Mouse (Mus musculus) heart, postnatal 25 days (tissue): ENCODE results near the gene Dock1. TPM values are rescaled to one million over a fixed set of nuclear protein-coding genes. Genes with fewer than 3 reads are reported as not detected.

Source experiments
- DNase-seq: peaks from one replicate; pipeline ENCODE4 v3.0.0; 2022; ENCODE audit warnings: low spot score
- intact Hi-C: fragments of 180-260 bp; cut with DNase I; formaldehyde crosslinking; loops from one replicate; pipeline ENCODE4 v1.15.1; 2025
- total RNA-seq, 2 experiments: library from RNA; stranded (reverse); gene quantifications; 2 replicates each; pipeline ENCODE4 v1.2.3; 2021

Dock1 gene
- total RNA-seq, 2 experiments from 2014 or later: 23.7 to 27.7 TPM

DNA sequence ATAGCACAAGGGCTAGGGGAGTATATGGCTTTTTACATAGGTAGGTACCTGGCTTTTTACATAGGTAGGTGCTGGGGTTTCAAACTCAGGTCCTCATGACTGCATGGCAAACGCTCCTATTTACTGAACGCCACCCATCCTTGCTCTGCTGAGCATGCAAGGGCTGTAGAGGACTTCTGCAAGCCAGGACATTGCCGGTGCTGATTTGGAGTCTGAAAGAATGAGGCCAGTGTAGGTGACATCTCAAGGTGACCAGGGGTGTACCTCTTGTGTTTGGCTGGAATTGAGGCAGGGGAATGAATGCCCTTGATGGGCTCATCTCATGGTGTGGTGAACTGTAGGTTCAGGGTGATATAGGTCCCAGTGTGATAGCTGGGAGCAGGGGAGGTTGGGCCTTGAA is 20.4 kb downstream of the Dock1 start:
- intact Hi-C loops: no loop called here
- DNase-seq: no peak

DNA sequence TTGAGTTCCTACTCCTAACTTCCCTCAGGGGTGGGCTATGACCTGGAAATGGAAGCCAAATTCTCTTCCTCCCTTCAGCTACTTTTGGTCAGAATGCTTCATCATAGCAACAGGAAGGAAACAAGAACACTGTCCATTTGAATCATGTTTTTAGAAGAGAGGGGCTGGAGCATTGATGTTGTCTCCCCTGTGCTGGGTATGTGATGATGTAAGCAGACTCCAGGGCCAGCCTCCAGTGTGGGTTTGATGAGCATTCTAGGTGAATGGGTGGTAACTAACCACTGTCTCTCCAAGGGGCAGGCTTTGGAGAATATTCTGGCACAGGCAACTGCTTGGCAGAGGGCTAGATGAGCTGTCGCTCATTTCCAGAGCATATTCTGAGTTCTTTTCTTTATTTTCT is 22.9 kb downstream of the Dock1 start:
- intact Hi-C loops: no loop called here
- no peak for DNase-seq

DNA sequence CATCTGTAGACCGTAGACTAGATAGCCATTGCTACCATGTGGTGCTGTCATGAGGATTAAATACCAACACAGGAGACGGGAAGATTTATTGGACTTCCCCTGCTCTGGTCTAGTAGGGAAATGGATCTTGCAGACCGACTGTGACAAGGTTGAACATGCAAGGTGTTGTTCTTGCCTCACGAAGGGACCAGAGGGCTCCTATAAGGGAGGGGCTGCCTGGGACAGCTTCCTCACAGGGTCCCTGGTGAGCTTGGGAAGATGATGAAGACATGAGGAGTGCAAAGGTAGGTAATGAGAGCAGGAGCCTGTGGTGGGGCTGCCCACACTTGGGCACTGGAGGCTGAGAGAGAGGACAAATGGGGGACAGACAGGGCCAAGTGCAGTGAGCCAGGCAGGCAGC is 25.0 kb downstream of the Dock1 start:
- intact Hi-C loops: no loop called here
- DNase-seq: no peak

DNA sequence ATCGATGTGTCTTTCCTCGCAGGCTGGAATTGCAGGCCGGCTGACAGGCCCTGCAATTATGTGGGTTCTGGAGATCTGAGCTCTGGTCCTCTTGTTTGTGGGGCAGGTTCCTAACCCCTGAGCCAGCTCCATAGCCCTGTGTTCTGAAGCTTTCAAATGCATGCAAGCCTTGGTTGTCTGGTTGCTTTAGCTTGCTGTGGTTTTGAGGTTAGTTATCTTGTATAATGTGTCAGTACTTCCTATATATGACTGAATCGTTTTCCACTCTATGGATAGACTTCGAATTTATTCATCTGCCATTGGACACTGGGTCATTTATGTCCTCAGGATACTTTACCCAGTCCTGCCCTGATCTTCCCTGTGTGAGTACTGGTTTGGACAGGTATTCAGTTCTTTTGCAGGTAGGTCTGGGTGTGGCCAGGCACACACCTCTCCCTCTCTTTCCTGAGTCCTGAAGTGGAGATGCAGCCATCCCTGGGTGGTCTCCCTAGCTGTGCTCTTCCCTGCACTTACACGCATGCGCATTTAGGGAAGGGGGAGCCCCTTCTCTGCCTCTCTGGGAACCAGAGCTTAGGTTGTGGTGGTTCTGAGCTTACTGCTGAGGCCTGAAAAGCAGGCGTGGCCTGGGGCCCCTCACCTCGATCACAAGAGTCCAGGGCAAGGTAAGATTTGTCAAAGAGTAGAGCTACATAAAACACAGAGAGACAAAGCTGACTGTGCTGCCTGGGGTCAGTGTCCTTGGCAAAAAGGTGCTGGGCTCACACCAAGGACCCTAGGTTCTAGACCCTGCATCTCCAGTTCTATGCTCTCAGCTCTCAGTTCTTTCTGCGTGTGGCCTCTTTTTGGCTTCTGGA is 25.9 kb downstream of the Dock1 start:
- DNase-seq: no peak
- intact Hi-C loops: no loop called here

DNA sequence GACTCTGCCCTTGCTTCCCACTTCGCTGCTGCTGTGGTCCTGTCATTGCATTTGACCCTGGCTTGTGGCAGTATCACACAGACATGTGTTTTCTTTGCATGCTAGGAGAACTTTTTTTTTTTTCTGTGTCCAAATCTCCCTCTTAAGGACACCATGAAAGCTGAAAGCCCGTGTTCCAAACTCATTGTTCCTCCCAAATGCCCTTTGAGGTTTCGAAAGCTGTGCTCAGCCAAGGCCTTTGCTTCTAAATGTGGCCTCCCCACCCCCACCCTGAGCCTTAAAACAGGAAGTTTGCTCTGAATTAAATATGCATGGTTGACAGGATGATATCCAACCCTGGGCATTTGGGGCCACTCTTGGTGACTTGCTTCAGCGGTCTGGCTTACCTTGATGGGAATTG is 27.0 kb downstream of the Dock1 start:
- no peak for DNase-seq
- intact Hi-C loops: no loop called here

DNA sequence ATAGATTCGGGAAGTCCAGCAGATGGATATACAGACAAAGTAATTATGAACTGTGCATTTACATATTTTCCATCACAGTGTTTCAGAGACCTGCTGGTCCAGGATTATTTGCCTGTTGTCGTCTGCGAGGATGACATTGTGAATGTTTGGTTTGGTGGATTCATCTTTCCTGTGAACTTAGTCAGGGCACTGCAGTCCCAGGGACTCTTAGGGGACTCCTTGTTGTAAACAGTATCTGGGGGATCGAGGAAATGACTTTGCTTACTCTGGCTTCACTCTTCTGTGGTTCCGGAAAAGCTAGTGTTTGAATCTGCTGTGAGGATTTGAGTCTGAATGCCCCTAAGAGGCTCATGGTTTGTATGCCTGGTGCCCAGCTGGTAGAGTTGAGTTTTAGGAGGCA is 27.8 kb downstream of the Dock1 start:
- no peak for DNase-seq
- intact Hi-C loops: no loop called here

DNA sequence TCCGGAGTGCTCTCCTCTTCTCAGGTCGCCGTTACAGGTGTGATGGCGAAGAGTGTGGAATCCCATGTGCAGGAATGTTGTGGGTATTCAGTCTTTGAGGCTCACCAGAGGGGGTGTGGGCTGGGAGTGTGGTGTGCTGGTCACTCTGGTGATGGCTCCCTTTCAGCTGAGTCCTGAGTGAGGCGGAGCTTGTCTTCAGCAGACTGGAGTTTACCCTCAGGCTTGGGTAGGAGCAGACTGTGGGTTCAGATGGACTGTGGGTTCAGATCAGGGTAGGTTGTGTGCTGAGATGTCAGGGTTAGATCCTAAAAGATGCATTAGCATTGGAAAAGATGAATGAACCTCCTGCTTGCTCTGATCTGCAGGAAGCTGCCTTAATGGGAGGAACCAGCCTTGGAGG is 29.5 kb downstream of the Dock1 start:
- no peak for DNase-seq
- intact Hi-C loops: no loop called here

DNA sequence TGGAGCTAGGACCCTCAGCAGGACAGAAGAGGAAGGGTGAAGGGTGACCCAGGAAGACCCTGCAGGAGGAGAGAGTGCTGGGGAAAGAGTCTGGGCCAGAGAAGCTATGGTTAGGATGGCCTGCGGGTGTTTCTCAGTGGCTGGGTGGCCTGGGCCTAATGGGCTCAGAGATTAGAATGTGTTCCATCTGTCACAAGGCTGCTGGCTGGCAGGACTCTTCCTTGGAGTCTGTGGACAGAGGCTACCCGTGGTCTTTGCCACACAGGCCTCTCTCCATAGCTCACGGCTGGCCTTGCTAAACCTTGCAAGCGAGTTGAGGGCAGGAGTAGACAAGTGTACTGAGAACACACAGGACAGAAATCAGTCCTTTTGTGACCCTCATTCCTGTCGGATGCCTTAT is 32.0 kb downstream of the Dock1 start:
- intact Hi-C loops: no loop called here

DNA sequence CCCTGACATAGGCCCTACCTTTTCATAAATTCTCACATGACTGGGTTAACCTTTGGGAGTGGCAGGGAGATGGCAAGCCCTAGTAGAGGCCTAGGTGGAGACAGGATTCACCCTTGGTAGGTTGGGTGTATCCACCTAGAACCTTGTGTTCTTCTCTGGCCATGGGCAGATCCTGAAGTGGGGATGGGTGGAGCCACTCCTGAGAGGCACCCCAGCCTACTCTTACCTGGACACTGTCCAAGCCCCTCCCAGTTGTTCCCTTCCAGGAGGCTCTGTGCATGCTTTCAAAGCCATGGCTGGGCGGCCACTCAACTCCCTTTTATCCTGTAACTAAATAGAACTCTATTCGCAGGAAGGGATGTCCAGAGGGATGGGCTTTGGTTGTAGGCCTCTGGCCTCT is 33.2 kb downstream of the Dock1 start:
- intact Hi-C loops: no loop called here
- peak; percentile 16 for DNase-seq

More for the DNA sequence above, 32.0 kb downstream of the Dock1 start:
- no peak for DNase-seq

DNA sequence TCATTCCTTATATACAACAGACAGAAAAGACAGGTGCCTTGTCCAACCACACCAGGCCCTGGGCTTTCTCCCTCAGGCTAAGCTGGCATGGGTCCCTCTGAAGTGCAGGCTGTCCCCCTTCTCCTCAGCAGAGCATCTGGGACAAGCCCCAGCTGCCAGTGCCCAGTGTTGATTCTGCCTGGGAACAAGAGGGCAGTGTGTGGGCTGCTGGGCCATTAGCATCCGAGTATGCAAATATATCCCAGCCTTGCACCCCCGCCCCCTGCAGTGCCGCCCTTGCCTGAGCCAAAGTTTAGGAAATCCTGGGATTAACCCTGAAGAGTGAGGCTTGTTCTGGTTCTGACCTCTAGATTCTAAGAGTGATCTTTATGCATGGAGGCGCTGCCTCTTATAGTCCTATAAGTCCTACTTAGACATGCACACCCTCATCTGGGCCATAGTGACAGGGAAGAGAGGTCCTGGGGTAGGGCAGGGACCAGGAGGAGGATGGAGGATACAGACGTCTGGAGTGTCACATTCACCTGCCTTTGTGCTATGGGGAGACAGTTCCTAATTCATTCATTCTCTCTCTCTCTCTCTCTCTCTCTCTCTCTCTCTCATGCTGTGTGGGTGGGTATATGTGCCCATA is 38.9 kb downstream of the Dock1 start:
- DNase-seq: no peak
- intact Hi-C loops: no loop called here

DNA sequence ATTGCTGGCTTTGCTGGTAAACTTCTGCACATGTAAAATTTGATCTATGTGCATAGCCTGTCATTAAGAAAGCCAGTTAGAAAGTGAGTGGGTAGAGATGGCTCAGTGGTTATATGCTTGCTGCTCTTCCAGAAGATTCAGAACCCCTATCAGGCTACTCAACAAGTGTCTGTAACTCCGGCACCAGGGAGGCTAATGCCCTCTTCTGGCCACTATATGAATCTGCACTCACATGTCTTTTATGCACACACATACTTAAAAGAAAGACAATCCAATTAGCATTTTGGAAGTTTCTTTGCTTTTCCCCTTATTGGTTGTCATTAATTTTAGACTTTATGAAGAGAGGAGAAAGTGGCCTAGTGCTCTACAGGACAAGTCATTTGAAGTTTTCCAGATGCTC is 41.1 kb downstream of the Dock1 start:
- intact Hi-C loops: no loop called here
- DNase-seq: no peak

DNA sequence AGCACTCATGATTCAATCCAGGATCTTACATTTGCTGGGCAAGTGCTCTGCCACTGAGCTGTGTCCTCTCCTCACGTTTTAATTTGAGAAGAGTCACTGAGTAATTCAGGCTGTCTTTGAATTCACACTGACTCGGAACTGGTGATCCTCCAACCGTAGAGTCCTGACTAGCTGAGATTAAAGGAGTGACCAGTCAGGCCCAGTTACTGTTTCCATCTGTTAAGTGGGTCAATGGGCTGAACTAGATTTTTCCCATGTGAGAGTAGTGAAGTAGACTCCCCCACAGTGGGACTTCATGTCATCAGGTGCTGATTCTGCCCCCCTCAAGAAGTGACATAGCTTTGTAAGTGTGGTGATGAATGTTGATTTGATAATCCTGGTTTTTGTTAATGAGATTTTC is 49.0 kb downstream of the Dock1 start:
- intact Hi-C loops: no loop called here
- DNase-seq: no peak

DNA sequence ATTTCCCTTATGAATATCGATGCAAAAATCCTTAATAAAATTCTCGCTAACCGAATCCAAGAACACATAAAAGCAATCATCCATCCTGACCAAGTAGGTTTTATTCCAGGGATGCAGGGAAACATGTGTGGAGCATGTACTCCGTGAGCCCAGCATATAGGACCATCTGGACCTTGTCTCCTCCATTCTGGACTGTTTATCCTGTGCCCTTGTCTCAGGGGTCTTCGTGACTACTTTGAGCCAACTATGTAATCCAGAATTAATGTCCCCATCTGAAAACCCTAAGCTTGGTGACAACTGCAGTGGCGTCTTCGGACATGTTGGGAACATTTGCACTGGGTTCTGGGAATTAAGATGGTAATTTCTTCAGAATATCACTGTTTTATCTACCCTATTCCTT is 51.9 kb downstream of the Dock1 start:
- DNase-seq: no peak
- intact Hi-C loops: no loop called here

DNA sequence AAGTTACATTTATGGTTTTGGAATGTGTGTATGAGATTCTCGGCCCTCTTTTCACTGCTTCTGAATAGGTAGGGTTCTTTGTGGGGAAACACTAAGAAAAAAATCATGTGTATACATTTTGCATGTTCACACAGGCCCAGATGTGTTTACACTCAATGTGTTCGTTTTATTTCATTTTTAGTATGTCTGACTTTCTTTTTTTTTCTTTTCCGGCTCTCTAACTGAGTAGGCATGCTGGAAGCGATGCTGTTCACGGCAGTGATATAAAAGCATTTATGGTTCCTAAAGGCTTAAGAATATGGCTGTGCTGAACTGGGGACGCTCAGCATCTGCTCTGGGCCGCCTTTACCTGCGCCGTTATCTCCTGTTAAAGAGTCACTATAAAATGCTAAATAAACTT is 52.5 kb downstream of the Dock1 start:
- intact Hi-C loops: no loop called here
- DNase-seq: no peak

DNA sequence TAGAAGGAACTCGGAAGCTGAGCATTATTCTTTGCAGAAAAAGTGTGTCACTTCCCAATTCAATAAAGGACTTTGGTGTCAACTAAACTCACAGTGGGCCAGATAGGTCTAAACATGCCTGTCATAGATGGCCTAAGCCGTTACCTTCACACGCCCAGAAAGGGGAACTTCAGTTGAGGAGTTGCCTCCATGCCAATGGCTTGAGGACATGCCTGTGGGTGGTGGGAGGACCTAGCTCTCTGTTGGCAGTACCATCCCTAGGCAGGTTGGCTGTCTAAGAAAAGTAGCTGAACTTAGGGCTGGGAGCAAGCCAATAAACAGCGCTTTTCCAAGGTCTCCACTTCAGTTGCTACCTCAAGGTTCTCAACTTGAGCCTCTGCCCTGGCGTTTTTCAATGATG is 53.1 kb downstream of the Dock1 start:
- intact Hi-C loops: no loop called here
- no peak for DNase-seq

DNA sequence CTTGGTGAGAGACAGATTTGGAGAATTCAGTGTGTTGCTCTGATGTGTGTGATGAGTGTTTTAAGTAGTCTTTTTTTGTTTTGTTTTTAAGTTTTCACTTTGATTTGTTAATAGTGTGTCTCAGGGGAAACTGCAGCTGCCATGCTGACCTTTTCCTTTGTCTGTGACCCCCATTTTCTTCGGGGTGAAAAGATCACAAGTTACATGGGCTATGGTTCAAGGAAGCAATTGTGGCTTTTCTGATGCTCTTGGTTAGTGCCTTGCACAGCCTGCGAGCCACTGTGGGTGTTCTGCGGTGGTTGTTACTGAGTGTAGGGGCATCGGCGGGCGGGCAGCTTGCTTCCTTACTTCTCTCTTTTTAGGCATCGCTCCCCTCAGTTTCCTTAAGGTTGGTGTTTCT is 54.4 kb downstream of the Dock1 start:
- DNase-seq: no peak
- intact Hi-C loops: no loop called here

DNA sequence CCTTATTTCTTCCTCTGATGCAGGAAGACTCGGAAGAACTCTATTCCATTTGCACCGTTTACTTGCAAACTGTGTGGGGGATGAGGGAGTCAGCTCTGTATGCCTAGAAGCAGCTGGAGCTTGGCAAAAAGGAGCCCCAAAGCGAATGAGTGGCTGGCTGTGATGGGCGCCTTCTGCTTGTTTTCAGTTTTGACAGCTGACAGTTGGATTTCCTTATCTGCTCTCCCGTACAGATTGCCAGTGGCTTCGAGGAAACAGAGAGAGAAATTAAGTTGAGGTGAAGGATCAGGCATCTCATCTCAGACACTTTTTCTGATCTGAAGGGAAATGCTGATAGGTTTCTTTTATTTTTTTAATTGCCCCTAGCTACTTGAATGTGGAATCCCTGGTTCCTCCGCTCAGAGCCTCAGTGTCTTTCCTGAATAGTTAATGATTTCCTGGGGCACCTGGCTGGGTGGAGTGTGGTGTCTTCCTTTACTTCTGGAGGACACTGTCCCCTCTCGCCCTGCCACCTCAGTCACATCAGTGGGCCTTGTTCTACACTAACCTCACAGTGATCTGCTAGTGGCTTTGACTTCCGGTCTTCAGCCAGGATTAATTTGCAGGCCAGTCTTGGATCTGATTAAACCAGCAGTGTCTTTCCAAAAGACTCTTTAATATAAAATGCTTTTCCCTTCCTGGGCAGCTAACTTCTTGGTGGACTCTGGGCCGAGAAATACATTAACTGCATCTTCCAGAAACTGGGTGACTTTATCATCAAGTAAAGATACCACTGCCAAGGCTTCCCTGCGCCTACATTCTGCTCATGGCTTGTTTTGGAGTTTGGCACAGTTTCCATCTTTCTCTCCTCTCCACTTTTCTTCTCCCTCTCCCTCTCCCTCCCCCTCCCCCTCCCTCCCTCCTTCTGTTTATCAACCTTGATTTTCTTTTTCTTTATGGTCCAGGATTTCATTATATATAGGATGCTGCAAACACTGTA is 55.4 kb downstream of the Dock1 start:
- intact Hi-C loops: no loop called here
- DNase-seq: no peak

DNA sequence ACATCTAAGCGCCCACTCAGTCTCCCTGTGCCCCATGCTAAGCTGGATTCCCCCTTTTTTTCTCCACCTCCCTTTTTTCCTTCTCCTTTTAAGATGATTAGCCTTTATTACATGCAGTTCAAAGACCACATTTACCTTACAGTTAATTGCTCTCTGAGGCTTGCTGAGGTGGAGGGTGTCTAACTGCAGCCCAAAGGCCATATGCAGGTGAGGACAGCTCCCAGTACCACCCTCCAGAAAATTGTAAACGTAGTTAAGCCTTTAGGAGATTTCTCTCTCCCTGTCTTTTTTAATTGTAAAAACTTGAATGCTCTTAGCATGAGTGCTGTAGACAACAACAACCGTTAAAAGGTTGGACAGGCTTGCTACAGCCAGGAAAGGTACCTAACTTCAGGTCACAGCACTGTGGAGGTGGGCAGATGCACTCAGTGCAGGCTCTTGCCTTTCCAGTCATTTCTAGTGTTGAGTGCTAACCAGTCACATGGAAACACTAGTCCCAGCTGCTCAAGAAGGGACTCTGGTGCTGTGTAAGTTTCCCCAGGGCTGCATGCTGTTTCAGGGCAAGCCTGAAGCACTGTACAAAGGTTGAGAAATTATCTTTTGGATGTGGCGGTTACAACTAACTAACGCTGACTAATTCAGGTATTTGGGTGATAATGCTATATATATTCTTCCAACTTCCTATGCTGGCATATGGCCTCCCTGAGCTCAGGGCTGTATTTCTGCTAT is 56.2 kb downstream of the Dock1 start:
- intact Hi-C loops: no loop called here
- DNase-seq: no peak

DNA sequence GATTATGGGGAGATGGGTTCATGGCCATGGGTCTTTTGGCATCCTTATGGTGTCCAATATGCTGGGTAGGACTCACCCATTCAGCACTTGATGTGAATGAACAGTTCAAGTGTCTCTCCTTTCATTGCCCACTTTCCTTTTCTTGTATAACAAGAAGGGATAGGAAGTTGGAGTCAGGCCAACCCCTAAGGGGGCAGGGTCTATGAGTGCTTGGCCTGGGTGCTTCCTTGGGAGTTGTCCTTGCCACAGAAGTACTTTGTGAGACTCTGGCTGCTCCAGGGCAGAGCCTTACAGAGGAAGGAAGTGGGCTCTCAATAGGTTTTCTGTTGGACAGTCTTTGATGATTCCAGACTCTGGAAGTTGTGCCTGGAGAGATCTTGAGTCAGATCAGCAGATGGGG is 58.9 kb downstream of the Dock1 start:
- intact Hi-C loops: no loop called here
- DNase-seq: no peak
